Mouse (Mus musculus): ENCODE data around the gene Agtpbp1.

- TF ChIP-seq USF1 (IDR thresholded peaks at IDR 0.05; ENCODE audit: low read depth, low read length), result no peak
- no peak for TF ChIP-seq CHD2 (IDR thresholded peaks at IDR 0.05; ENCODE audit: low read length)
- no peak for TF ChIP-seq UBTF (IDR thresholded peaks at IDR 0.05; ENCODE audit: borderline replicate concordance, insufficient read depth, low read depth, low read length)
- TF ChIP-seq POLR2A (IDR thresholded peaks at IDR 0.05; ENCODE audit: control insufficient read depth in 1 of 2, insufficient read depth in 1 of 2, low read depth in 1 of 2, low read length in 2 of 2, poor library complexity in 1 of 2), result no peak
- TF ChIP-seq ZMIZ1 (IDR thresholded peaks at IDR 0.05; ENCODE audit: low read depth, low read length), result no peak
- no peak for TF ChIP-seq E2F4 (IDR thresholded peaks at IDR 0.05; ENCODE audit: borderline replicate concordance, low read depth, low read length)
Observed at GRCm38 (mm10) chr13:59397571-59397970, 187.5 kb downstream of the Agtpbp1 start.
